Mouse (Mus musculus) thymus, adult 2 months (tissue): Measurements from ENCODE around the gene Cks1brt.

Source experiments
- CTCF ChIP-seq: fragments of 200-500 bp; IDR thresholded peaks from 2 replicates; pipeline ENCODE4 v1.5.1; 2012; ENCODE audit warnings: mild to moderate bottlenecking, control low read depth, low read length, moderate library complexity, borderline replicate concordance; ENCODE audit not compliant: control insufficient read depth, poor library complexity, insufficient read depth; ENCODE audit errors: extremely low read depth
- POLR2A ChIP-seq: fragments of 200-500 bp; IDR thresholded peaks from 2 replicates; pipeline ENCODE4 v1.6.1; 2012; ENCODE audit warnings: mild to moderate bottlenecking, low read length, control low read depth, moderate library complexity; ENCODE audit not compliant: control insufficient read depth, poor library complexity, insufficient read depth; ENCODE audit errors: extremely low read depth

DNA sequence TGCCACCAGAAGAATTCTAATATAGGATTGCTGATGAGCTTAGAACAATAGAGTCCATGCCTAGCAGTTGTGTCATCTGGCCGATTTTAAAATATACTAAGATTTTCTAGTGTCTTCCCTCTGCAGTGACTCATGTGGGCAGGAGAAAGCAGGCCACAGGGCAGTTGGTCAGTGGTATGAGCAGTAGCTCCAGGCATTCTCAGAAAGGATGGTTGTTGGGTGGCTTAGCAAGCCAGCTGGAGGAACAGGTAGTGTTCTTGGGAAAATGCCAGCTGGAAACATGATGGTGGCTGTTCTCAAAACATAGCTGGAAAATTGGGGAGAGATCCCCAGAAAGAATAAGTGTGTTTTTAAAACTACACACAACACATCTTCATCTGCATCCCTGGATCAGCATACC lies 40.6 kb downstream of the Cks1brt start:
- no peak for TF ChIP-seq CTCF
- no peak for TF ChIP-seq POLR2A
